Mouse (Mus musculus) right cerebral cortex, postnatal 14 days (tissue): Measurements from ENCODE around the gene Sgsm1.

Source experiments
- DNase-seq: peaks from one replicate; pipeline ENCODE4 v3.0.0; 2022

Sgsm1 gene

DNA sequence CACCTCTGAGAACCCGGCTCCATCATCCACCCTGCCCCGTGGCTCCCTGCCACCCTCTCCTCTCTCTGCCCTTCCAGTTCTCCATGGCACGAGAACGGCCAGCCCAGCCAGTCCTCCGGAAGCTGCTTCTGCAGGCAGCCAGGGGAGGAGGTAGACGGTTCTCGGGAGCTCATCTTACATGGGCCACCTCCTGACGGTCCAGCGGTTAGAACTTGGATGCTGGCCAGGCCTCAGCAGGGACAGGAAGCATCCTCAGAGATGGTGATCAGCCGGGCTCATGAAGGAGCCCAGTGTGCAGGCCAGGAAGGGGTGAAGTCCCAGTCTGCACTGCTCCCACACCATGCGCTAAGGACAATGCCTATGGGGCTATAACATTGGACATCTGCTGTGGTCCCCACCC, 96.1 kb downstream of the Sgsm1 start:
- no peak for DNase-seq

DNA sequence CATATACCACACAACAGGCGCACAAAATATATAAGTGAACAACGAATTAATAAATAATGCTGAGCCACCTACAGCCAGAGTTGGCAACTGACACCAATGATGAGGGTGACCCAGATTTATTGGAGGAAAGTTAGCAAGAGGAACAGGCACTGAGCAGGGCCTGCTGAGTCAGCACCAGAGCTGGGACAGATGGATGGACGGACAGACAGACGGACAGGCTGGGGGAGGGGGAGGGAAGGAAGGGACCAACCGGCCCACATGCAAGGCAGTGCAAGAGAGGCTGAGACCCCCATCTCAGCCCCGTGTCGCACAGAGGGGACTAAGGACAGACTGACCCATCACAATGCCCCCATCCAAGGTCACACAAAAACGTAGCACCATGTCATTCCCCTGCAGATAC, 96.5 kb downstream of the Sgsm1 start:
- DNase-seq = no peak

- no peak for DNase-seq
Measured at GRCm38 (mm10) chr5:113212156-113212835, 98.3 kb downstream of the Sgsm1 start.

DNA sequence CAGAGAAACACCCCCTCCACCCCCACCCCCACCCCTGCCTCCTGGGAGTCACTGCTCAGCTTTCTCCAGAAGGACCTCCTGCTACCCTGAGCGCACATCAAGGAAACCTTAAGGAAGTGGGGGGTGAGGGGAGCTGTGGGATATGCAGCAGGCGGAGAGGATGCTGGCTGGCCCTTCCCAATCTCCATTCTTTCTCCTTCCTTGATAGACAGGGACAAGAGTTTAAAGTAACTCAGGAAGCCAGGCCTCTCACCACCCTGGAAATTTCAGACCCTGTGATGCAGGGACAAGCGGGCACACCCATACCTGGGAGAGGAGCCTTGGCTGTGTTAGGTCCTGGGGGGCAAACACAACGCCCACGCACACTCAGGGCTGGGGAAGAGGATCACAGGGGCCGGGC, 100.3 kb downstream of the Sgsm1 start:
- DNase-seq = no peak

DNA sequence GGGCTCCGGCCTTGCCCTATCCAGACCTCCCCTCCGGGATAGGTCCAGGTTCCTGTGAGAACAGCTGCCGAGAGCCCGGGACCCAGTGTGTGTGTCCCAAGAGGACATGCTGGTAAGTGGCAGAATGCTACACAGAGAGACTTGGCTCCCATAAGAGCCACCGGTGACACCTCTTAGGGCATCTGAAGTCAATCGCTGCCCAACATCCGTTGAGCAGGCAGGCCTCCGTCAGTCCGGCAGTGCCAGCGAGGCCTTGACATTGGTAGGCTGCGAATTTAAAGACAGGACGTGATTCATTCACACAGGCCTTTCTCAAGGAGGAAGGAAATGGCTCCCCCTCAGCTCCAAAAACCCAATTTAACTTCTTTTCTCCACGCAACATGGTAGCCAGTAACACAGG, 100.7 kb downstream of the Sgsm1 start:
- no peak for DNase-seq

GRCm38 (mm10) chr5:113209401-113209750, 101.2 kb downstream of the Sgsm1 start:
- no peak for DNase-seq

GRCm38 (mm10) chr5:113208622-113209400, 101.8 kb downstream of the Sgsm1 start:
- no peak for DNase-seq

DNA sequence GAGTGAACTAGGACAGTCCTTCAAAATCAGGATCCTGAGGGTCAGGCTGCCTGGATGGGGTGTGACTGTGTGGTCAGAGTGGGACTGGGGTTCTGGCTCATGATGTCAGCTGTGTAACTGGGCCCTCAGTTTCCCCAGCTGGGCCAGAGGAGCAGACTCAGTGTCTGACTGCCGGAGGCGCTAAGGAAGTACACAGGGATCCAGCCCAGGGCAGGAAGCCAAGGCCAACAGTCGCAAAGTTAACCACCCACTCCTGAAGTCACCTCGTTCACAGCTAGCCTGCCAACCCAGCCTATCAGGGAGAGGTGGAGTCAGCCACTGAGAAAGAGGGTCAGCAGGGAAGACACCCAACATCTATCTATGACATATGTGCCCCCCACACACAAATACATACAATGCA, 102.5 kb downstream of the Sgsm1 start:
- no peak for DNase-seq

- no peak for DNase-seq
Measured at GRCm38 (mm10) chr5:113206670-113207352, 103.8 kb downstream of the Sgsm1 start.

DNA sequence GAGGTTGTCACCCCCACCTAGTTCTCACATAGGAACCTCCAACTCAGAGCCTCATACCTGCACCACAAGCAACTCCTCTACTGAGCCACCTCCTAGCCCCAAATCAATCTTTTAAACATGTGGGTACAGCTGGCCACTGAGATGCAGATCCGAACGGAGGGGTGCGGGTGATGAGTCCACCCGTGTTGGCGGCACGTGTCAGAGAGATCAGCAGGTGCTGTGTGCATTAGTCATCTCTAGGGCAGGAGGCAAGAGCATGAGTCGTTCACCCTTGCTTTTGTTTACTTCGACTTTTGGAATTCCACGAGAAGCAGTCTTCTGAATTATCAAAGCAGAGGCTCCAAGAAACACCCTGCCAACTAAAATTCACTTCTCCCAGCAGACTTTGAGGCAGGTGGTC, 106.4 kb downstream of the Sgsm1 start:
- no peak for DNase-seq

DNA sequence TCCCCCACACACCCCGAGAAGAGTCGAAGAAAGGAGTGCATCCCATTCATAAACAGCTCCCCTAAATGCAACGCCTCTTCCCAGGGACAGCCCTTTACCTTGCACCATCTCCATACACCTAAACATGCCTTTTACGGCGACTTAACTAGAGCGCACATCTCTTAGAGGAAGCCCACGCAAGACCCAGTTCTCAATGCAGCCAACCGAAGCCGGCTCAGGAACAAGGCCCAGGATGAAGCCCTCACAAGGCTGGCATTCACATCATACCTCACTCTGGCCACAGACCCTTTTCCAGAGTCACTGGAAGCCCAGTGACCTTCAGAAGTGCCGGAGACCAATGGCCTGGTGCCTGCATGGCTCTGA, 110.8 kb downstream of the Sgsm1 start:
- DNase-seq = no peak

DNA sequence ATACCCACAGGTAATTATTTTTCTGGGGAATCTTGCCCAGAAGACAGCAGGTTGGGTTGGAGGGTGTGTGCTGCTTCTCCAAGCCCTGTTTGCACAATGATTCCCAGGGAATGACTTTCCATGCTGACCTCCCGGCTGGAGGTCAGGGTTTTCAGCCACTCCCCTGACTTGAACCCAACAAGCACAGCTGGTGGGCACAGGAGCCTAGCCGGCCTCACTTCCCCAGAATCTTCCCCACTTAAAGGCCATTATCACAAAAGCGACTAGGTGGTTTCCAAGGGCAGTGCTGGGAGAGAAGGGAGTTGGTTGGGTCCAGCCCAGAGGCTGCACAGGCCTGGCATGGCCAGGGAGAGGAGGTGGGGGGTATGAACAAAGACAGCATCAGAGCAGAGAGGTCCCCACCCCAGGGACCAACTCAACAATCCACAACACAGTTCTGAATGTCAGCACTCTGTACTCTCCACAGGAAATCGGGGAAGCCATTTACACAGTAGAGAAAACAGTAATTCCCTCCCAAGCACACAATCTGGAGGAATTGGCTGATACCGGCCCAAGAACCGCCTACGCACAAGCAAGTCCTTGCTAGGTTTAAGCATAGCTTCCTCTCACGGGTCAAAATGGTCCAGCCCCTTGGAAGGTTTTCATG, 111.3 kb downstream of the Sgsm1 start:
- DNase-seq = no peak

- DNase-seq = no peak
Measured at GRCm38 (mm10) chr5:113196916-113197794, 113.4 kb downstream of the Sgsm1 start.

- no peak for DNase-seq
Measured at GRCm38 (mm10) chr5:113195907-113196306, 114.7 kb downstream of the Sgsm1 start.

DNA sequence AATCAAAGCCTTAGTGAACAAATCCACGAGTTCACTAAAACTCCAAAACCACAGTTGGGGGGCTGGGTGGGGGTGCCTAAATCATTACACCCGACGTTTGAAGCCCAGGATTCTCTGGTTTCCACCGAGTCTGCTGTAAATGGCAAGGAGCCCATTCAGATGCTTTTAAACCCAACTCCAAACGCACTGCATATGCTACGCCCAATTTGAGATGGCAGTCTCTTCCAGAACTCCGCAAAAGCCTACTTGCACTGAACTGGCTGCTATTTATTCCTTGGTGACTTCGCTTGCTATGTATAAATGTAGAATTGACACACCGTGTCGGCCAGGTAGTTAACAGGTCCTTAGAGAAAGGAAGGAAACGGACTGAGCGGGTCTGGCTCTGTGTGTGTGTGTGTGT, 115.1 kb downstream of the Sgsm1 start:
- DNase-seq = no peak

DNA sequence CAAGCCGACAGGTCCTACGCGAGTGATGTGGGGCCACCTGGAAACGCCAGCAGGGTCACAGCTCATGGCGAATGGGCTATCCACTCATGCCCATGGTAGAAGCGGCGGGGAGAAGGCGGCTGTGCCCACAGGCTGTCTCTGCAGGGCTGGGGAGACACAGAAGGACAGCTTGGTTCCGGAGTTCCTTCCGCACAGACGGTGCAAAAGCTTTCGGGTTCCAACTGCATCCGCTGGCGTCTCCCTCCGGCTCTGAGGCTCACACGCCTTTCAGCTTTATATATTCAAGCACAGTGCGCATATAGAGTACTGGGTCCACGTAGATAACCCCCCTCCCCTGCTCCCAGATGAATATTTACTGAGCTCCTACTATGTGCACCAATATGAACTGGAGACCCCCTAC, 116.8 kb downstream of the Sgsm1 start:
- no peak for DNase-seq
